Mouse (Mus musculus): Measurements from ENCODE around the gene Zfp14.

DNA sequence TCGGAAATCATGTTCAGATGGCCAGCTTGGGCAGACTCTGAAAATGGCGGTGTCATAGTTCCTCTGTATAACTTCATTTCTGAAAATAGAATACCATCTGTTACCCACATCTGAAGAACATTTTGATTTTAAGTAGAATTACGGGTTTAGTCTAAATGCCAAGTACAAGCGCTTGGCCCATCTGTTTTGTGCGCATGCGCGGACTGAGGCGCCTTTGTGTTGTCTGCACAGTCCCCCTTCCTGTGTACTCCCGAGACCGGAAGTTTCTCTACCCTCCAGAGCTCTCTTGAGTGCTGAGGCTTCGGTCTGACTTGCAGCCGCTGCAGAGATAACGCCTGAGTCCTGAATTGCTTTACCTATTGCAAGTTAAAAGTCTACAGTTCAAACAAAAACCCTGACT is 48.1 kb upstream of the Zfp14 start:
- TF ChIP-seq CTCF (IDR thresholded peaks at IDR 0.05; ENCODE audit: low read depth), result no peak
- no peak for TF ChIP-seq EP300 (IDR thresholded peaks at IDR 0.05; ENCODE audit: low read depth)

Data from liver, postnatal 0 days (tissue).